Mouse (Mus musculus) spleen, adult 2 months (tissue): ENCODE results near the gene Slc6a2.

ENCODE experiments used
- CTCF ChIP-seq: fragments of 200-500 bp; IDR thresholded peaks from 2 replicates; pipeline ENCODE4 v1.5.1; 2011; ENCODE audit warnings: mild to moderate bottlenecking, inconsistent platforms; ENCODE audit not compliant: insufficient read depth, insufficient read length, insufficient replicate concordance; ENCODE audit errors: extremely low read depth
- POLR2A ChIP-seq: fragments of 200-500 bp; IDR thresholded peaks from 2 replicates; pipeline ENCODE4 v1.6.1; 2011; ENCODE audit warnings: low read depth, low read length, inconsistent platforms

DNA sequence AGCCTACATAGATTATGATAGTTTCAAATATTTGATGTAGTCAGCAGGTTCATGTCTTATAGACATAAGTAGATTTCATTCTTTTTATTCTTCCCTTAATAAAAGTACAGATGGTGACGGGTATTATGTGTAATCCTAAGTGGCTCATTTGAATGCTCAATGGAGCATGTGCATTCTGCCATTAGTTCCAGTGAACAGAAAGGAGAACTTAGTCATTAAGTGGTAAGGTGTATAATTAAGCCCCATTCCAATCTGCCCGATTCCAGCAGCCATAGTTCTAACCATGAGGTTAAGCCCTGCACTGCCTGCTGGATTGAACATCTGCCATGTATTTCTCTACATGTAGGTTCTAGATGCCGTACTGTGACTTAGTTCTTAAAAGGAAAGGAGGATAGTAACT, 38.1 kb upstream of the Slc6a2 start:
- TF ChIP-seq CTCF (no peak), POLR2A (no peak)
